Mouse (Mus musculus) left cerebral cortex, adult 8-10 months (tissue): ENCODE measurements around the gene C130032M10Rik. TPM values are rescaled to one million over a fixed set of nuclear protein-coding genes. Genes with fewer than 3 reads are reported as not detected.
"Not testable (repeated sequence)": the region's sequence is repeated elsewhere in the genome, so short reads cannot be mapped to it uniquely, and the experiment has no call there.

Source experiments
- DNase-seq, 2 experiments: peaks; one replicate each; pipeline ENCODE4 v3.0.0; 2022; ENCODE audit warnings: low spot score in 2 of 2
- total RNA-seq, 4 experiments: library from RNA; stranded (reverse); gene quantifications; 2 replicates each; pipeline ENCODE4 v1.2.4; 2022

C130032M10Rik gene
- total RNA-seq, 4 experiments from 2014 or later: not detected

DNA sequence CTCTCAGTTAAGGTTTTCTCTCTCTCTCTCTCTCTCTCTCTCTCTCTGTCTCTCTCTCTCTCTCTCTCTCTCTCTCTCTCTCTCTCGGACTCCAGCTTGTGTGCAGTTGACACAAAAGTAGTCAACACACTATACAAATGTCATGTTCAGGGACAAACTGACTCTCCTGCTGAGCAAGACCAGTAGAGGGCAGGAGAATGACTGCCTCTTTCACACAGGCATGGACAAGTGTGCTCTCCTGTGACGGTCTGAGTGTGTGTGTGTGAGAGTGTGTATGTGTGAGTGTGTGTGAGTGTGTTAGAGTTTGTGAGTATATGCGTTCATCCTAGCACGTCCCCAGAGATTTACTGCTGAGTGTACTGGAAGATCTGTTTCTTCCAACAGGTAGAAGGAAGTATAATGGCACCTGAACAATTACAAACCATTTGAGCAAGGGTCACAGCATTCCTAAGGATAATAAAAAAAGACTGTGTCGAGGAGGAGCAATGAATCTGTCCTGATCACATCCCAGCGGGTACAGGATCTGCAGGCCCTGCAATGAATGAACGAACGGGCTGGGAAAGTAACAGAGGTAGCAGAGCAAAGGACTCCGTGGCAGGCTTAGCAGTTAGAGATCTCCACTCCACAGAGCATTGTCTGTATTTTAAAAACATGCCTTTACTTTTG is 3.4 kb downstream of the C130032M10Rik start:
- DNase-seq: no peak

DNA sequence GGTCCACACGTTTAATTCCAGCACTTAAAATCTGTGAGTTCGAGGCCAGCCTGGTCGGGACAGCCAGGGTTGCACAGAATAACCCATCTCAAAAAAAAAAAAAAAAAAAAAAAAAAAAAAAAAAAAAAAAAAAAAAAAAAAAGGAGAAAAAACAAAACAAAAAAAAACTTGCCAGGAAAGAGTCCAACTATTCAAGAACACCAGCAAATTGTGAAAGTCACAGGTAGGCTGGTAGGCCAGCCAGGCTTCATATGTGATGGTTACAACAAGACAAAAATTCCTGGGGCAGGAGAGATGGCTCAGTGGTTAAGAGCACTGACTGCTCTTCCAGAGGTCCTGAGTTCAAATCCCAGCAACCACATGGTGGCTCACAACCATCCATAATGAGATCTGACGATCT is 5.0 kb downstream of the C130032M10Rik start:
- not testable (repeated sequence) for DNase-seq

DNA sequence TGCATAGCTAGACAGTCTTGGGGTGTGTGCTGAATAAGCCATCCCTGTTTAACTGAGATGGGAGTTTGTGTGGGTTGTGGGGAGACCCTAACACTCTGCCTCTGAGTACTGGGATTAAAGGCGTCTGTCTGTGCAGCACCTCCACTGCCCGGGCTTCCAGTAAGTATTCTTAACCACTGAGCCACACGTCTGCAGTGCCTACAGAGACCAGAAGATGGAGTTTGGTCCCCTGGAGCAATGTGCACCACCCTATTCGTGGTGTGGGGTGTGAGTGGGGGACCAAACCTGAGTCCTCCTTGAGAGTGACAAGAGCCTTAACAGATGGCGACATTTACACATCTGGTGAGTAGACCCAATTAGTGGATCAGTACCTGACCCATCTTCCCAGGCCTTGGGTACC is 6.5 kb downstream of the C130032M10Rik start:
- no peak for DNase-seq

DNA sequence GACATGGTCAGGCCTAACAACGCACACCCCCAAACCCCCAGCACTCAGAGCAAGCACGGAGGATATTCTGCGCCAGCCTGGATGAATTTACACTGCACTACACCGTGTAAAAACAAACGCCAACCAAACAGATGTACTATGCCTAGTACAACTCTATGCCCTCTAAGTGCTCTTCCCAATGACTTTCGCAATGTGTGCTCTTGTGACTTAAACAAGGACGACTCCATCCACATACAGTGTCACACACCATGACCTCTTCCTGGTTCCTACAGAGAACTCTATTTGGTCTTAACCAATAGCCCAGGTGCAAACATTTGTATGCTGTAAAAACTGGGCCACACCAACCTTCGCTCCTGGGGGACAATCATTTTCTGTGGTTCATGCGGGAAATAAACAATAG is 7.0 kb downstream of the C130032M10Rik start:
- no peak for DNase-seq

DNA sequence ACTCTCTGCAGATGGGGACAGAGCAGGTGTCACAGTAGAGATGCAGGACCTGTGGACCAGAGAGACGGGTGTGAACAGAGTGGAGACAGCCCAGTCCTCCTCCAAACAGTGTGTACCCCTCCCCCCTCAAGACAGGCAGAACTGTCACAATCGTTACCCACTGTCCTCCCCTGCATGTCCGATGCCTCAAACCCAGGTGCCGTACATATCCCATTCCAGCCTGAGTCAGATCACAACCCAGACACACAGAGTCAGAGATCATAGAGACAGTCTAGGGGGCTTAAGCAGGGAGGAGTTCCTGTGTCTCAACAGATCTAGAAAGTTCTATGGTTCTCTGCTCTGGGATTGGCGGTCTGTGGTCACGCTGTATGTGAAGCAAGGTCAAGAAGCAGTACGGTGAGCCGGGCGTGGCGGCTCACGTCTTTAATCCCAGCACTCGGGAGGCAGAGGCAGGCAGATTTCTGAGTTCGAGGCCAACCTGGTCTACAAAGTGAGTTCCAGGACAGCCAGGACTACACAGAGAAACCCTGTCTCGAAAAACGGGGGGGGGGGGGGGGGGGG is 9.7 kb downstream of the C130032M10Rik start:
- DNase-seq: no peak

DNA sequence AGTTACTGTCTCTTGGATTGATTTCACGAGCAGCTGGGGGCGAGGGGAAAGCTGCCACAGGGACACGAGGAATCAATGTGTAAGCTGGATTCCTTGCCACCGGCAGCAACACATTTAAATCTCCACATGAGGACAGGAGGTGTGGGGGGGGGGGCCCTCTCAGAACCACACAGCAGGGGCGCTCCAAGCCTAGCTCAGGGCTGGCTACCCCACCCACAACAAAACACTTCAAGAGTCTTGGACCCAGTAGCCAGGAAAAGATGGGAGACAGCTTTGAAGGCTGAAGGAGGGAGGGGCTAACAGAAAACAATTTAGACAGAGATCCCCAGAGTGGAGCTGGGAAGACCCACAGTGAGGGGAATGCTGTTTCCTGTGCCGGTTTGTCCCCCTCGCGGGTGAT is 10.4 kb downstream of the C130032M10Rik start:
- DNase-seq: no peak

DNA sequence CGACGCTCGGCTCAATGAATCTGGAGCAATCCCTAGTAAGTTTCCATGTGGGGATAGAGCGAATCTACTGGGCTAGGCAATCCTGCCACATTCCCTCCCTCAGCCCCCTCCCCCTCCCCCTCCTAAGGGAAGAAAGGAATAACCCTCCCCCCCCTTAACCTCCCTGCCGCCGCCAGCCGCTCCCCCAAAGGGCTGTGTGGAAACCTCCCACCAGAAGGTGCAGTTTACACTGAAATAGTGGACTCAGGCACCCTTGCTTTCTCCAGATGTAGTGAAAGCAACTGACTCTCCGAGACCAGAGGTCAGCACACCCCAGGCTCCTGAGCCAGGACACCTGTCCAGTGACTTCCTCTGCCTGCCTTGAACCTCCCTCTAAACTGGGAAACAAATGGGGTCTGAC is 11.1 kb downstream of the C130032M10Rik start:
- DNase-seq: no peak

DNA sequence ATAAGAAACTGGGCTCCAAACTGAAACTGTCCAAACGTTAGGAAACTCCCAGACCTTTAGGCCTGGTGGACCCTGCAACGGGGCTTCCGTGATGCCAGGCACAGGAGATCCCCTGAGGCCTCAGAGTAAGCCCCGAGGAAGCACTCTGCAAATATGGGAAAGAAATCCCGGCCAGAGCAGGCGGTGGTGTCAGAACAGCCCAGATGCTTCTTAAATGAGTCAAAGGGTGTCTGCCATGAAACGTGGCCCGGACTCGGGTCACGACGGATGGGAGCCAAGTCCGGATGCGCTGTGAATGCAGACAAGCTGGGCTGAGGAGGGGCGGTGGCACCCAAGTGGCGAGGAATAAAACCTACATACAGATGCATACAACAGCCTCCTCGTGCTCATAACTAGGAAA is 11.6 kb downstream of the C130032M10Rik start:
- DNase-seq: no peak

DNA sequence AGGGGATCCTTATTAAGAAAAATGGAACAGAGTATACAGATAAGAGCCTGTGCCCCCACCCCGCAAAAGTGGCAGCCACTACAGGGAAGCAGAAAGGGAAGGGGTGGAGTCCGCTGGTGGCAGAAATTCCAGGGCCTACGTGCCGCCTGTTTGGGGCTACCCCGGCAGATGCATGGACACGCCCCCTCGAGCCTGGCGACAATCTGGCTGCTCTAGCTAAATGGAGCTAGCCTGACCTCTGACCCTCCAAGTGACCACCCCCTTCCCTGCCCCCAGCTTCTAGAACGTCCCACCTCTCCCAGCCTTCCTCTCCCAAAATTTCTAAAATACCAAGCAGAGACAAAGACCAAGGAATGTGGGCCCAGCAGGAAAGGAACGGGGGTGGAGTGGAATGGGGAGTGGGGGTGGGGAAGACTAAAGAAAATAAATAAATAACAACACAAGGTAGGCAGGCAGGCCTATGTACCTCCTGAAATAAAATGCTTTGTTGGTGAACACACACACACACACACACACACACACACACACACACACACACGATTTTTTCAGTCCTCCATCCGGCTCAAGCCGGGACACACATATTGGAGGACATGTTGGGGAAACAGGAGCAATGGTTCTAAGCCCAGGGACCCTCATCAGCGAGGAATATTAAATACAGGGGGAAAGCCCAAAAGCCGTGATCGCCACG is 12.6 kb downstream of the C130032M10Rik start:
- DNase-seq: no peak

DNA sequence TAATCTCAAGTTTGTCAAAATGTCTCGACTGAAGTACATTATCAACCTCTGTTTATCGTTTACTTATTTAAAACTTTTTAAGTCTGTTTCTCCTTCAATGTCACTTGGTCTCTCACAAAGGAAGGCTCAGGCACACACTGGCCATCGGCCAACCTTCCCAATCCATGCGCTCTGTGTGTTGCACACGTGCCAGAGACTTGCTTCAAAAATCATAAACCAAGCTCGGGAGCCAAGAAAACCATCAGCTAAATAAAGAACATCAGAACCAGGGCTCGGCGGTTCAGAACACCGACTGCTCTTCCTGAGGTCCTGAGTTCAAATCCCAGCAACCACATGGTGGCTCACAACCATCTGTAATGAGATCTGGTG is 13.2 kb downstream of the C130032M10Rik start:
- DNase-seq: no peak

DNA sequence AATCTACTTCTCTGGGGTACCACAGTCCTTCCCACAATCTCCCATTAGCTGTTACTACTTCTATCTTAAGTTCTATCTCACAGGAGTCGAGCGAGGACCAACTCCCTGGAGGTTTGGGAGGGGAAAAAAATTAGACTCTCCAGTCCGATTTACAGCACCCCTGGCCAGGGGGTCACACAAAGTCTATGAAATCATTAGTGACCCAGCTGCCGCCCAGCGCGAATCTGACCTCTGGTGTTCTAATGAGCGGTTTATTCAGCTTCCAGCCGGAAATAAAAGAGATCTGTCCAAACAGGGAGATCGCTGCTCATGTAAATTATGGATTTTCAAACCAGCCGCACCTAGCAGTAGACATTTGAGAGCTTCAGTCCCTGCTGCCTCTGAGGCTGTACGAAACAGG is 15.8 kb downstream of the C130032M10Rik start:
- DNase-seq: no peak

DNA sequence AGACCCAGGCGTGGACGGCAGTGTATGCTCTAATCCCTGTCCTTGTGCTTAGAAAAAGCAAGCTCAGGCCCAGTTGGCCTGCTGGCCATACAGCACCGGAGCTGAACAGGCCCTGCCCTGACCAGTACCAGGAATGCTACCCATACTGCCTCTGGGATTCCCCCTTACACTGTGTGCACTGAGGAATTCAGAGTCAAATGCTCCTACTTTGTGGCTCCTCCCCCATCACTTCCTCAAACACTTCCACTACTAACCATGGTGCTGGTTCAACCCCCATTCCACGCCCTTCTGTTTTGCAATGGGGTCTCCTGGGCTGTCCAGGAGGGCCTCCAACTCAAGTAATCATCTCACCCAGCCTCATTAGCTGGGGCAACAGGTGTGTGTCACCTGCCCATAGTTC is 18.4 kb downstream of the C130032M10Rik start:
- DNase-seq: no peak

DNA sequence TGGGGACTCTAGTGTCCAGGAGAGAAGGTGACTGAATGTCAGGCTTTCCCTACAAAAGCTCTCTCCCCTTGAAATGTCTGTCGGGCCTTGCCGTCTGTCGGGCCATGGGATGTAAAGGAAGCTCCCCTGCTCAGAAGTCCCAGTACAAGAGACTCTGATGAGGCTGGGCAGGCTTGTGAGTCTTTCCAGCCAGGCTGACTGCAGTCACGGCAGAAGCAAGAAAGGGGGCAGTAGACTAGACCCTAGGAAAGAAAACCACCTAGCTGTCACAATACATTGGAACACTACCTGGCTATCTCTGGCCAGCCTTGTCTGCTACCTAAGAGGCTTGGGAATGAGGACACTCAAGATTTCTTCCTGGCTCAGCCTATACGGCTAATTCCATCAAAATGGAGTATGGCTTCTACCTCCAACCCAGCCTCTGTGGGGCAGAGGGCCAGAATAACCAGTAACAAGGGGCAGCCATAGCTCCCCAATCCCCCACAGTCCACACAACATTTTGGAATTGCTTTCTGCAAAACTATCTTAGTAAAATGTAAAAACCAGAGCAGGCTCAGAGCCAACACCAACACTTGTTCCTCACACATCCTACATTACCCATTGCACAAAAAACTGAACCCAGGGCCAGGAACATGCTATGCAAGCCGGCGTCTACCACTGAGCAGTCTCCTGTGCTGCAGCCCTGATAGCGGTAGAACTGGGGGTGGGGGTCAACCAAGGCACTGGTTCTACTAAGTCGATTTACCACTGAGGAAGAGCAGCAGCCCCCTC is 19.4 kb downstream of the C130032M10Rik start:
- DNase-seq: no peak

DNA sequence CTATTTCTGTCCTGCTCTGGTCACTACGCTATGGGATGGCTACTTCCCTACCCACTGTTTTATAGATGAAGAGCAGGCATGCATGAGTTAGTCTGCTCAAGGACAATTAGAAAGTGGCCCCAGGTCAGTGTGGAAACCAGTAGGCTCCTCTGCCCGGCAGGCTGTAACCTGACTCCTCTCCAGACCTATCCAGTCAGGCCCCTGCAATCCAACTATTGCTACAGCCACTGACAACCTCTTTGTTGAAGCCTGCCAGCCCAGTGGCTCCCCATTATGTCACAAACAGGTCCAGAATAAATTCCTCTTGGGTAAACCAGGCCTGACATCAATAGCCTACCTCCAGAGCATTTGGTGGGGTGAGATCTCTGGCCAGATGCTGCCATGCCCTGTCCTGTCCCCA is 21.1 kb downstream of the C130032M10Rik start:
- DNase-seq: no peak

DNA sequence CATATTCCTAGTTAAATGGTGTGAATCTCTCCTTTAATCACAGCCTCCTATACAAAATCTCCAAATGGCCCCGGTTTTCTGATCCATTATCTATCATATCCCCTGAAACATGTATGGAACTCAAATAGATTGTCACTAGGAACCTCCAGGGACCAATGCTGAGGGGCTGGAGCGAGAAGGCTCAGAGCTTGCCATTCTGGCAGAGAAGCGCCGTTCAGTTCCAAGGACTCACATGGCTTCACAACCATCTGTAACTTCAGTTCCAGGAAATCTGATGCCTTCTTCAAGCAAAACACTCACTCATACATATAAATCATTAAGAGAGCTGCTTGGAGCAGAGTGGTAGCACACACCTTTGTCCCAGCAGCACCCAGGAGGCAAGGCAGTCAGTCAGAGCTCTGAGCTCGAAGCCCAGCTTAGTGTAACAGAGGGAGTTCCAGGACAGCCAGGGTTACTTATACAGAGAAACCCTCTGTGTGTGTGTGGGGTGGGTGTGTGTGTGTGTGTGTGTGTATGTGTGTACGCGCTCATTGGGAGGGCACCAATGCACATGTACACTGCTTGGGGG is 23.6 kb downstream of the C130032M10Rik start:
- DNase-seq: no peak

DNA sequence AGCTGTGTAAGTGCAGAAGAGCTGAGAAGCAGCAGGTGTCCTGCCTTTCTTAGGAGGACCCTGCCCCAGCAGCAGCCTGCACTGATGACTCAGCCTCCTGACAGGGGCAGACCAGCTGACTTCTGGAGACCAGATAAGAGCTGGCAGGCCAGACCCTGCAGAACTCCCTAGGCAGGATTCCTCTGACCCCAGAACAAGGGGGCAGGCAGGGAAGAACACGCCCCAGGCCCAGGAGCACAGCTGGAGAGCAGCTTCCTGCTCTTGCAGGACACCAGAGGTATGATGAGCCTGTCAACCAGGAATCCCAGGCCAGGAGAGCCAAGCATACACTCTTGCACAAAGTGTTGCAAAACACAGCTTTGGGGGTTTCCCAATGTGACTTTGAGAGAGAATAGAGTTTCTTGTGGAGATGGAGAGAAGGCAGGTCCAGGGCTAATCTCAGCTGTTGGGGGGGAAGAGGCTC is 25.8 kb downstream of the C130032M10Rik start:
- DNase-seq: no peak

DNA sequence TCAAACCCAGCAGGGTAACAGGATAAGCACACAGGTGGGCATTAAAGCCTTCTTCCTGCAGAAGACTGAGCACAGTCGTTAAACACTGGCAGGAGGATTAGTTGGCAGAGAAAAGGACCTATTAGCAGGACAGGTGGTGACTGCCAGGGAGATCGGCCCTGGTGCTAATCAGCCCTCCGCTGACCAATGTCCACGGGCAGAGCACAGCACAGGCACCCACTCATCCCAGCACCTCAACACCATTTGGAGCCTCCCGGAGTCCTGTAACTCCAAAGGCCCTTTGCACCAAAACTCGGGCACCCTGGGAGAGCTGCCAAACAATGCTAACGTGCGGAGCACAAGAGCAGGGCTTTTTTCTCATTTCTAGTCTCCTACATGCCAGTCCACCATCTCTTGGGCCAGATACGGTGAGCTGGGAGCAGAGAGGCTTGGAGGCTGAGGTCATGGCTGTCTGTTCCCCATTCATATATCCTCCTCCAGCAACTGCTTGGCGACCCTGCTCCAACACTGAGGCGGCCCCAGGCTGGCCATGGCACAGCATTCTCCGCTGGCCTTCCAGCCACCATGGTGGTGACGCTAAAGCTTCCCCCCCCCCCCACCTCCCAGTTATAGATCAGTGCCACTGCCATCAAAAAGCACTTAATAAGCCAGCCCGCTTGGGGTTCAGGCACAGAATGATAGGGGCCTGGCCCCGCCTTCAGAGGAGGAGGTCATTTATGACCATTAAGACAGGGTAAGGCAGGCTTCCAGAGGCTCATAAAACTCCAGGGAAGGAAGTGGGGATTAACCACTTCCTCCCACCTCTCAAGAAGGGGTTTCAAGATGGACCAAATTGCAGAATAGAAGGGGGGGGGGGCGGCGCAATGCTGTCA is 28.6 kb downstream of the C130032M10Rik start:
- no peak for DNase-seq

DNA sequence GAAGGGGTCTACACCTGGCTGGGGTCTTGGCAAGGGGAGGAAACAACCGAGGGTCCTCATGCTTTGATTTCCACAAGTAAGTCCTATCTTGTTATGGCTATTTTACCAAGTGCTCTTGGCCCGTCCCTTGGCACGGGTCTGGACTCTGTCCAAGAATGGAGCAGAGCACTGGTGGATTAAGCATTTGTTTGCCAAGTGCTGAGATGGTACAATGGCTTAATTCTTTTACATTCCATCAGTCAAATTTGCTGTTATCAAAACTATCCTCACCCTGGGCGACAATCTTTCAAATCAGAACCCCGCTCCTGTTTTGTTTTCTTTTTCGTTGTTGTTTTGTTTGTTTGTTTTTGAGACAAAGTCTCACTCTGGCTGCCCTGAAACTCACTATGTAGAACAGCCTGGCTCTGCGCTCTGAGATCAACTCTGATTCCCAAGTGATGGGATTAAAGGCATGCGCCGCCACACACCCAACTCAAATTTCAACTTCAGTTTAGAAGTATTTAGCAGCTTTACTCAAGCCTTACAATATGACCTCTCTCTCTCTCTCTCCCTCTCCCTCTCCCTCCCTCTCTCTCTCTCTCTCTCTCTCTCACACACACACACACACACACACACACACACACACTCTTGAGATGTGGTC is 29.4 kb downstream of the C130032M10Rik start:
- no peak for DNase-seq

DNA sequence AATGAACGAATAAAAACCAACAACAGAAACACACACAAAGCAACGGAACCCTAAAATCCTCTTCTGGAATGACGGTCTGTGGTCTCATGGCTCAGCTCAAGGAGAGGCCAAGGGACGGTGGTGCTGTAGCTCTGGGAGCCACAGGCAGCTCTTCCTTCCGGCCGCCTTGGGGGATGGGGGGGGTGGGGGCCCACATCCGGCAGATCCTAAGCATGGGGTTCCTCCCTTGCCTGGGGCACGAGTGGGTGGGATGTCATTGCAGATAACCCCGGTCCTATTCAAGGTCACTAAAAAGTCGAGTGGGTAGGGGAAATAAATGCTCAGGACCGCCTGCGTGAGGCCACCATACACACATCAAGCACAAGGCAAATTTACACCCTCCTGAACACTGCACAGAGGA is 31.3 kb downstream of the C130032M10Rik start:
- DNase-seq: no peak

DNA sequence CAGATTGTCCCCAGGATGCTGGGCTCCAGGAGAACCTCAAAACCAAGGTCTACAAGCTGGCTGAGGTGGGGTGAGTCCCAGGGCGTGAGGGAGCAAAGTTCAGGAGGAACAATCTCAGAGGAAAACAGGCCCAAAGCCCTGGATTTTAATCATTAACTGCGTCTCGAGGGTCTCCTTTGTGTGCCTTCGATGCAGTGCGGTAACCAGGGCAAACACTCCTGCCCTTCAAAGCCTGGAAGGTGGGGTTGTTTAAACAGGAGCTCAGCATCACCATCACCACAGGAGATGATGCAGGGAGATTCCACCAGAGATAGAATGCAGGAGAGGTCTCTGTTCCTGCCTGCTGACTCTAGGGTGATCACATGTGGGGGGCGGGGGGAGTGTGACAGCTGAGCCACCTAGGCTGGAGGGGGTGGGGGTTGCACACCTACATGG is 32.2 kb downstream of the C130032M10Rik start:
- no peak for DNase-seq
